Mouse (Mus musculus) gastrocnemius, postnatal 10 days (tissue): ENCODE results near the gene Ak5. TPM values are rescaled to one million over a fixed set of nuclear protein-coding genes. Genes with fewer than 3 reads are reported as not detected.
A peak's percentile ranks its signal among the peaks of the same experiment; 100 is the strongest.

Experiments used
- DNase-seq: peaks from one replicate; pipeline ENCODE4 v3.0.0; 2021; ENCODE audit warnings: mixed read lengths
- total RNA-seq, 2 experiments: library from RNA; stranded (reverse); gene quantifications; 2 replicates each; pipeline ENCODE4 v1.2.3; 2021

Gene Ak5
- total RNA-seq, 2 experiments from 2014 or later = 1.7 to 5.3 TPM

GRCm38 (mm10) chr3:152516569-152516968 lies 151.6 kb downstream of the Ak5 start:
- no peak for DNase-seq

- DNase-seq = no peak
Observed at GRCm38 (mm10) chr3:152515959-152516358, 152.2 kb downstream of the Ak5 start.

GRCm38 (mm10) chr3:152512517-152512916 lies 155.6 kb downstream of the Ak5 start:
- no peak for DNase-seq

- DNase-seq = no peak
Observed at GRCm38 (mm10) chr3:152509268-152509667, 158.9 kb downstream of the Ak5 start.

GRCm38 (mm10) chr3:152508419-152508993 lies 159.7 kb downstream of the Ak5 start:
- no peak for DNase-seq

GRCm38 (mm10) chr3:152507900-152508299 lies 160.3 kb downstream of the Ak5 start:
- DNase-seq = no peak

GRCm38 (mm10) chr3:152498968-152499696 lies 169.0 kb downstream of the Ak5 start:
- no peak for DNase-seq

- DNase-seq = no peak
Observed at GRCm38 (mm10) chr3:152497842-152498241, 170.3 kb downstream of the Ak5 start.

- no peak for DNase-seq
Observed at GRCm38 (mm10) chr3:152497084-152497483, 171.1 kb downstream of the Ak5 start.

GRCm38 (mm10) chr3:152495415-152495898 lies 172.7 kb downstream of the Ak5 start:
- DNase-seq = no peak

- no peak for DNase-seq
Observed at GRCm38 (mm10) chr3:152494667-152495360, 173.3 kb downstream of the Ak5 start.

- no peak for DNase-seq
Observed at GRCm38 (mm10) chr3:152493813-152494212, 174.3 kb downstream of the Ak5 start.

GRCm38 (mm10) chr3:152492241-152492640 lies 175.9 kb downstream of the Ak5 start:
- no peak for DNase-seq

GRCm38 (mm10) chr3:152490423-152490822 lies 177.7 kb downstream of the Ak5 start:
- no peak for DNase-seq

GRCm38 (mm10) chr3:152488964-152489363 lies 179.2 kb downstream of the Ak5 start:
- DNase-seq = no peak

GRCm38 (mm10) chr3:152484206-152484605 lies 184.0 kb downstream of the Ak5 start:
- DNase-seq = no peak

- no peak for DNase-seq
Observed at GRCm38 (mm10) chr3:152483800-152484199, 184.4 kb downstream of the Ak5 start.

GRCm38 (mm10) chr3:152482182-152482581 lies 186.0 kb downstream of the Ak5 start:
- DNase-seq = no peak

- DNase-seq = no peak
Observed at GRCm38 (mm10) chr3:152480336-152480735, 187.8 kb downstream of the Ak5 start.

- DNase-seq = no peak
Observed at GRCm38 (mm10) chr3:152478599-152479435, 189.3 kb downstream of the Ak5 start.

- peak; percentile 53 for DNase-seq
Observed at GRCm38 (mm10) chr3:152477796-152478527, 190.2 kb downstream of the Ak5 start.

GRCm38 (mm10) chr3:152475894-152476293 lies 192.3 kb downstream of the Ak5 start:
- no peak for DNase-seq
